Mouse (Mus musculus) urinary bladder, postnatal 25 days (tissue): ENCODE measurements around the gene Pde1c.

Experiments
- DNase-seq: peaks from one replicate; pipeline ENCODE4 v3.0.0; 2022; ENCODE audit warnings: low spot score

Gene Pde1c

DNA sequence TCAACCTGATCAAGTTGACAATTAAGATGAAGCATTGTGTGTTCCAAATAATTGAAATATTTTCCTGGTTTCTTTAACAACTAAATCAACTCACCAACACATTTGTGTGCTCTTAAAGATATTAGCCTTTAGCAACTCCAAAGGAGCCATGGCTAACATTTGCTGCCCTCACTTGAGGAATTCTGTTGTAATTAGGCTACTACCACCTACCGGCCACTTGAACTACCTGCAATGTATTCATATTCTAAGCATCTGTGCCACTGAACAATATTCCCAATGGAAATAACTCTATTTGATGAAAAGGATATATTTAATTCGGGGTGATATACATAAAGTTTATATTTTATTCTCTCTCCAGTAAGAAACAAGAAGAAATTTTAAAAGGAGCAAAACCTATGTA is 121.0 kb downstream of the Pde1c start:
- DNase-seq = no peak

DNA sequence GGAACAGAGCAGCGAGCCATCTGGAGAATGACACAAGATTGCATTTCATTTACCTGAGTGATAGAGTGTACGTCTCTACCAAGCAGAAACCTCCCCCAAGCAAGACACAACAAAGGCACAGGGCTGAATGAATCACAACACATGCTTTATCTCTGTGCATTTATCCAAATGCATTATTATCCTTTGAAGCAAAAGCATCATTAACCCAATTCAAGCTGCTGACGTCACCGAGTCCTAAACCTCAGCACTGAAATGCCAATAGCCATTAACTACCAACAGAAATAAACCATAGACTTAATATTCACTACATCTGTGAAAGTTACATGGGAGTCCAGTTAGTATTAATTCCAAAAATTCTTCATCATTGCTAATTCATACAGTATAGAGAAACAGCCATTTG is 127.4 kb downstream of the Pde1c start:
- DNase-seq = no peak

DNA sequence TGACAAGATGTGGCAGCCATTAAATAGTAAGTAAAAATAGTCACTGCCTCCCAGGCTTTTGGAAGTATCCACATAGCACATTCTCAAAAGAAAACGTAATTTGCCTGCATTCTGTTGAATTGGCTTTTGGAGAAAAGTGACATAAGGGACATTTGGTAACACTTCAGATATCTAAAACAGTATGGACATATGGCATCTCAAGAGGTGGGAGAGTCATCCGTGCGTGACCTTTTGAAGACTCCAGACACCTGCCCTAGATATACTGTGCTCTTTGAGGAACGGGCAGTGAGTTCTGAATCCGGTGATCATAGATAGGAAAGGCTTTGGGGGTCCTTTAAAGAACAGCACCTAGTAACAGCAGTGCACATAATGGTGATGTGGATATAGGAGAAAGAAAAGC is 143.1 kb downstream of the Pde1c start:
- DNase-seq = no peak

DNA sequence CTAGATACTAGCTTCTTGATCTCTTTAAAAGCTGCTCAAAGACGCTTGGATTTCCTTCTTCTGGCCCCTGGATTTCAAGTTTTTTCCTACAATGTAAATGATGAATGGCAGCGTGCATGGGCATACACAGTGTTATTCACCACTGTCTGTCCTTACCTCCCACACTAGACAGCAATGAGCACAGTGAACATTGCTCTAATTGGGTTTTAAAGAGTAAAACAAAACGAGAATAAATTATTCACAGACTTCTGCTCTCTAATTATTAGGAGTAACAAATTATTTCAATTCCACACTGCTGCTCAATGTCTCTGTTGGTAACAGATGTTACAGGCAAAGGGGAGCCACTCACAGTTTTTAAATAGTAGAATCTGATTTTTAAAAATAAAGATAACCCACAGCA is 146.0 kb downstream of the Pde1c start:
- DNase-seq = no peak

DNA sequence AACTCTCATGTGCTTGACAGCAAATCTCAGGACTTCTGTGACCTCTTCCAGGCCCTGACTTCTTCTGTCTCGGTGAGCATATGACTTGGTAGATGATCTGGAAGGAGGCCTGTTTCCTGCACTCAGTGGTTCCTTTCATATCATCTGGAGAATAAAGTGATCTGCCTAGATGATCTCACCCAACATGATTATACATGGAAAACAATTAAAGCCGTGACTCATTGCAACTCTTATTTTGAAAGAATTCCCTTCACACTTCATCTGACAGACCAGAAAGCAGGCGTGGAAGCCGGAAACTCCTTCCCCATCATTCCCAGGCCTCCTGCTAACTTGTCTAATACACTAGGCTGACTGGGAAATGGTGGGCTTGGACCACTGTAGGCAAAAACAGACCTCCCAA is 152.7 kb downstream of the Pde1c start:
- DNase-seq = no peak

DNA sequence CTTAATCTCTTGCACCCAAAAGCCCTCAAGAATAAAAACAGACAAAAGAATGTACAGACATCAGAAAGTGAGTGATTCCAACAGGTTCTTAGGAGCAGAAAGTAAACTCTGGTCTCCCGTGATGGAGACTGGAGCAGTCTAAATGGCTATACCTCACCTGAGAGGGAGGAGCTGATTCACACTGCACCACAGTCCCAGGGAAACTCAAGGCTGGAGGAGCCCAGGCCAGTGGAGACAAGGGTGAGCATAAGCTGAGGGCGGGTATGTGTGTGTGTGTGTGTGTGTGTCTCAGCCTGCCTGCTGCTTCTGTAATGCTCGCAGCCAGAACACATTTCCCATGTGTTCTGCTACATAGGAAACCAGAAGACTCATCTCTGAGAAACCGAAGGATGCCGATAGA is 179.7 kb downstream of the Pde1c start:
- no peak for DNase-seq

DNA sequence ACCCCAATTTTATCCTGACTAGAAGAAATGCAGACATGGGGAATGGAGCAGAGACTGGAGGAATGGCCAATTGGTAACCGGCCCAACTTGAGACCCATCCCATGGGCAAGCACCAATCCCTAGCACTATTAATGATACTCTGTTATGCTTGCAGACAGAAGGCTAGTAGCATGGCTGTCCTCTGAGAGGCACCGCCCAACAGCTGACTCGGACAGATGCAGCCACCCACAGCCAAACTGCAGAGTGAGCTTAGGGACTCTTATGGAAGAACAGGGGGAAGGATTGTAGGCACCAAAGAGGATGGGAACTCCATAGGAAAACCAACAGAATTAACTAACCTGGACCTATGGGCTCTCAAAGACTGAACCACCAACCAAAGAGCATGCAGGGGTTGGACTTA is 192.5 kb downstream of the Pde1c start:
- no peak for DNase-seq

DNA sequence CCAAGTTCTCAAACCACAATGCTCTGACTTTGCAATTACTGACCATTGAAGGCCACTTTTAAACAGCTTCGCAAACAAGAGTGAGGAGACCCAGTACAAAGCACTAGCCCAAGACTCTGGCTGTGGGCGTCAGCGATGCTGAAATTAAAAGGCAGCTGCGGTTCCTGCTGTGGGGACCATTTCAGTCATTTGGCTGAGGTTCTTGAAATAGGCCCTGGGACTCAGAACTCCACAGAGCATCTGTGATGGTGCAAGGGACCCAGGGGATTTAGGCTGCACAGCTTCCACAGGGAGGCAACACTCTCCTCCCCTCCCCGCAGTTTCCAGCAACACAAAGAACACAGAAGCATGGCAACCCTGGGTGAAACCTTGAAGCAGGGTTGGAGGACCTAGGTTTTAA is 194.7 kb downstream of the Pde1c start:
- DNase-seq = no peak

DNA sequence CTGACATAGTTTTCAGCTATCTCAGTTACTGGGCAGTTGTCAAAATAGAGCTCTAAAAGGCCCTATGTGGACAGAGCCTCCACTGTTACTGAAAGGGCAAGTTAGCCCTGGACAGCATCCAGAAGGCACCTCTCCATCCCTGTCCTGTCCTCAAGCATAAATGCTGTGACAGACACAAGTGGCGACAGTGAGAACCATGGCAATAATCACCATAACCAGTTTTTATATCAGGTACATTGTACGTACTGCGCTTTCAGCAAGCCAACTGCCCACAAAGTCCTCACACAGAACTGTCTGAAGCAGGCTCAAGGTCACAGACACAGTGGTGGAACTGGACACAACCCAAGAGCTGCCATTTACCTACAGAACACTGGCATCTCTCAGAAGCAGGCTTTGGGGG is 195.2 kb downstream of the Pde1c start:
- no peak for DNase-seq

DNA sequence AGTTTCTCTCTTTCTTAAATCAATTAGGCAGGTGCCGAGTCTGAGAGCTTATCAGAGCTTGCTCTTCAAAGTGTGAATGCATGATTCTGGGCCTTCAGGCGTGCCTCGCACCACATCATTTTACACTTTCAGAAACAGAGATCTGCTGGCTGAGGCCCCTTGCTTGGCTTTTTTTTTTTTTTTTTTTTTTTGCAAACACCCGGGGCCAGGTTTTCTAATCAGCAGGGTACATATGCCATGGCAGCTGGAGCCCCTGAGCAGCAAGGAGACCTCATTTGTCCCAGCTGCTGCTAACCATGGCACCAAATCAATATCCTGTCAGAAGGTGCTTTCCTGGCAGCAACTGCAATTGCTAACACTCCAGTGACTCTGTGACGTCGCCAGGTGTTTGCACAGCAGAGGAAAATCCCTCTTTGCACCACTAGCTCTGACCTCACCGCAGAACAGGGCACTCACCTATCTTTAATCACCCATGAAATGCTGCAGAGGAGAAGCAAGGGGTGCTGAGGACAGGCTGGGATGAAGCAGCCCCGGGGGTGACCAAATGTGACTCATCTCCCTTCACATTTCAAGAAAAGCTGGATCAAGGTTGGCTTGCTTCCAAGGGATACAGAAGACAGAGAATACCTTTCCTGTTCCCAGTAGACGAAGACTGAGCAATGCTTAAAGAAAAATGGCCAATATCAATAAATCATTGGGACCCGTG is 195.7 kb downstream of the Pde1c start:
- DNase-seq = no peak

DNA sequence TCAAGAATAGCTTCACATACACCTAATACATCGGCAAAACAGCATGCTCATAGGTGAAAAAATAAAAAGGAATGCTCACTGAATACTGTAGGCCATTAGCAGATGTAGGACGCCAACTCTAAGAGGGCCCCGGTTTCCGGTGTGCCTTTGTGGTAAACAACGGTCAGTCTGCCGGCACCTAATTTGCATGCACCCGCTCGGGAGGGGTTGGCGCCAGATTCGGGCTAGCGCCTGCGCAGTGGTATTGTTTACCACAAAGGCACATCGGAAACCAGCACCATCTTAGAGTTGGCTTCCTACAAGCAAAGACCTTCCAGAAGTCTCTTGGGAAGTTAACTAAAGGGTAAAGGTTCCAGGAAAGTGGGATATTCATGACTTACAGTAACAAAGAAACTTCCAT is 199.4 kb downstream of the Pde1c start:
- DNase-seq = no peak

DNA sequence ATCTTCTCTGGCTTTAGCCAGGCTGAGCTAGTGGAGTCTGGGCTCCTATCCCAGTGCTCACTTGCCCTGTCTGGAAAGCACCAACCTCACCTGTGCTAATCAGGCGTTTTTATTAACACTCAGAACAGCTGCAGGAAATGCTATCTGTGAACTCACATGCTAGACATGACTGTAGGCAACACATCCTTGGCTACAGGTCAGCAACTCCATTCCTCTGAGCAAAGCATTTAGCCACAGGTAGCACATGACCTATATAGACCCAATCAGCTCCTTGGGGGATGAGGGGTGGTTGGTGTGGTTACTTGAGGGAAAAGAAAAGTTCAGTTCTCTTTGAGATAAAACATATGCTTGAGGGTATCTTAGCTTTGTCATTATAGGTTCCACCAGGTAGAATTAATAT is 200.8 kb downstream of the Pde1c start:
- no peak for DNase-seq

DNA sequence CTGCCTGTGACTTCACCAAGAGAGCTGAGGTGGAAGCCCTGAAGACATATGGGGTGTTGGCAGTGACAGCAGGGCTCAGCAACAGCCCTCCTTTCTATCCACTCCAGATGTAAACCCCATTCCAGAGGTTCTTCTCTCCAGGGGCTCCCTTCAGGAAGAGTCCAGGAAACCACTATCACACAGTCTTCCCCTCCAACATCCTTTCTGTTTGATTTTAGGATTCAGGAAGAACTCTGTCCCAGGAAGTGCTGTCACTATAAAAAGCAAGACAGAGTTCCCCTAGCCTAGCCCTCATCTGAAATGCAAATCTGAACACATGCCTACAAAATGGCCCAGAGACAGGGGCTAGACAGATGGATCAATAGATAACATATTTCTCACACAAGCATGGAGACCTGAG is 201.6 kb downstream of the Pde1c start:
- no peak for DNase-seq

DNA sequence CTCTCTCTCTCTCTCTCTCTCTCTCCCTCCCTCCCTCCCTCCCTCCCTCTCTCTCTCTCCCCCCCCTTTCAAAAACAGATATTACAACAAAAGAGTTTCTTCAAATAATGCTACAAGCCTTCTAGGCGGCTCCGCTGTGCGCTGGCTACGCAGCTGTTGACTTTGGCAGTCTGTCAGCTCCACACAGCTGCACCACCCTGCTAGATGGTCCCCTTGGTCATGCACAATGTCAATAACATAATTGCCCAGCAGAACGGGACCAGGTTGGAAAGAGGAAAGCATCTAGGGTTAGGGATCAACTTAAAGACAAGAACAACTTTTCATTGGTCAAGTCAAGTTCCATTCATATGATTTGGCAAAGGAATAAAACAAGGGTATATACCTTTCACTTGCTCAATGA is 206.3 kb downstream of the Pde1c start:
- DNase-seq = no peak

DNA sequence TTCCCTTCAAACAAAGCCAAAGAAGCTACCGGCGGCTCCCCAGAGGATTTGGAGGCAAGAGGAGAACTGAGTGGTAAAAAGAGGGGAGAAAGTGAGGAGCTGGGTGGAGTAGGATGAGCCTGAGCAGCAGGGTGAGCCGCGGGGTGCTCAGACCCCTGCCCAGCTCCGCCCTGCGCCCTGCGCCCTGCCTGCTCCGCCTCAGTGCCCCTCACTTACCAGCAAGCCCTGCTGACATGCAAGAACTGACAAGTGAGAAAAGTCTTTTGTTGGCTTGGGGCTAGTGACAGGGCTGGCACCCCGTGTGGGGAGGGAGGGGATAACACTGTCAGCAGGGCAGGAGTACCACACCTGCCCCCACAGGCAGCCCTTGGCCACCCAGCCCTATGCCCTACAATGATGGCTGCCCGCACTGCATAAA is 206.8 kb downstream of the Pde1c start:
- no peak for DNase-seq

DNA sequence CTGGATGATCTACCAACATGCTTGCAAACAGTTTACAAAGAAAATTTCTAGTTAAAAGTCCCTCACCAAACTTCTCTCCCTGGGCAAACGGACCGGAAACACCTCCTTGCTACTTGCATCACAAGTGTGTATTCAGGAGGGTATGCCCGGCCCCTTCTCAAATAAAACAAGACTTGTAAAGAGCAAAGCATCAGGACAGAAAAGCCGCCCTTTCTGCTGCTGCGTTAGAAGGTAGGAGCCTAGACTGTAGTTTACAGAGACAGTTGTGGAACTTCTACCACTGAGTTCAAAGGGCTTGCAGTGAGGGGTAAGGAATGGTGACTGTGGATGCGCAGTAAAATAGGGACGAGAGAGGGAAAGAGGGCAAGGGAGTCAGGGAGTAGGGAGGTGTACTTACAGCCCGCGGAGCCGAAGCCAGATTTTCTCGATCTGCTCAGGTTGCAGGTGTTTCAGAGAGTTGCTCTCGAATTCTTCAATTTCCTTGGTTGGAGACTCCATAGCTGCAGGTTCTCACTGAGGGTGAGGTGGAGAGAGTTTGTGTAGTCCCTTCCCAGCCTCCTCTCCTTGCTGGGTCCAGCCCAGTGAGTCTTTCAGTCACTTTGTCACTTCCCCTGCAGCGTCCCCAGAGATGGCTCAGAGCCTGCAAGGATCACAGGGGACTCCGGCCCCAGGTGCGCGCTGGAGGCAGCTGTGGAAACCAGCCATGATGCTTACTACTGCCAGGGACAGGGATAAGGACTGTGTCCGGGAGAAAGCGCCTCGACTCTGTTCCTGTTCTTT is 207.4 kb downstream of the Pde1c start:
- DNase-seq = no peak

DNA sequence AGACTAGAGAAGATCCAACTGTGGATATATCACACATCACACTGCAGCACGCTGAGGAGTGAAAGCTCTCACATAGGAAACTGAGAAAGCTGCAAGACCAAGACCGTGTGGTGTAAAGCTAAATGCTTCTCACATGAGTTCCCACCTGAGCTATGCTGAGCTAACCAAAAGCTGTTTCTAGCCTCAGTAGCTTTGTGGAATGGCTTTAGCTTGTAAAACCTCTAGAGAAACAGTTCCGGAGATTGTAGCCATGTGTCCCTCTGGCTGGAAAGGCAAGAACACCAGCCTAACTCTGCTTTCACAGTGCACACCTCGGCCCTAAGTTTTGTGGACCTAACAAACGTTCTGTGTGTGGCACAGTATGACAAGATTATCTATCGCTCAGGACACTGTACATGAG is 208.8 kb downstream of the Pde1c start:
- no peak for DNase-seq

DNA sequence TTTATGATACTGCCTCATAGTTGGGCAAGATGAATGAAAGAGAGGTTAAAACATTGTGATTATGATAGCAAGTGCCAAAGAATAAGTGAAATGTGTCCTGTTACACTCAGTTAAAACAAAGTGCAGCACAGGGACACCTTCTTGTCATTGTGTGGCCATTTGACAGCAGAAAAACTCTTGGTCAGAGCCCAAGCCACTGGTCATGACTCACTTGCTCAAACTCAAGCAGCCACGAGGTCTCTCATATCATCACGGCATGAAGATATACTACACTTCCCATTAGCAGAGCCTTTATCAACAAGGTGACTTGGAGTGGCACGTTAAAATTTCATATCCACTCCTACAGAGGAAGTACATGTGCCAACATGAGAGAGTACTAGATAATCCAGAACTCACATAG is 209.8 kb downstream of the Pde1c start:
- DNase-seq = no peak

DNA sequence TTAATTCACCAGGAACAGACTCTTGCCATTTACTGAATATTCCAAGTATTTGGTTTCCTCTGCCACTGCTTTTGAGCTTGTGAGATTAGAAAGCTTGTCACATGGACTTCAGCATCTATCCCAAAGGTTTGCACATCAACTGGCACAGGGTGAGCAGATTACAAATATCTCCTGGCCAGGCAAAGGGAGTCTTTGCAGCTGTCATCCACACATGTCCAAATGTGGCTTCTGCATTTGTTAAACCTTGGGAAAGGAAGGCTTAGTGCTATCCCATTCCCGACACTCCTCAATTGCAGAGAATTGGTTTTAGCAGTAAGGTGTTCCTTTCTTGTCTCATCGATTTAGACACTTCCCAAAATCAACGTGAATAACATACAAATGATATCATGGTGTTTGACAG is 221.7 kb downstream of the Pde1c start:
- no peak for DNase-seq

DNA sequence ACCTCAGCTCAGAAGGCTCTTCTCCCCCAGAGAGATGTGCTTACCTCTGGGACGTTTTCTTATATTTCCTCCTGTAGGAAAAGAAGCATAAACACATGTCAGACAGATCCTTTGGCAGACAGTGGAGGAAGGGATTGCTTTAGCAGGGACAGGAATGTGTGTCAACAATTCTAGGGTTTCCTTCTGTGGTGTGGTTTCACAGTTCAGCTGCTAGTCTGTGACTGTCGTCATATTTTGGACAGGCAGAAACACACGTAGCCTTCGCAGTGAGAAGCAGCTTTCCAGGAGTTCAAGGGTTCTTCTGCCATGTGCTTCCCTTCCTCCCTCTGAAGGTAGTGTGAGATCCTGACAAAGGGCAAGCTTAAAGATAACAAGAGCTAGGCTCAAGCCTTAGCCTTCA is 223.8 kb downstream of the Pde1c start:
- no peak for DNase-seq

DNA sequence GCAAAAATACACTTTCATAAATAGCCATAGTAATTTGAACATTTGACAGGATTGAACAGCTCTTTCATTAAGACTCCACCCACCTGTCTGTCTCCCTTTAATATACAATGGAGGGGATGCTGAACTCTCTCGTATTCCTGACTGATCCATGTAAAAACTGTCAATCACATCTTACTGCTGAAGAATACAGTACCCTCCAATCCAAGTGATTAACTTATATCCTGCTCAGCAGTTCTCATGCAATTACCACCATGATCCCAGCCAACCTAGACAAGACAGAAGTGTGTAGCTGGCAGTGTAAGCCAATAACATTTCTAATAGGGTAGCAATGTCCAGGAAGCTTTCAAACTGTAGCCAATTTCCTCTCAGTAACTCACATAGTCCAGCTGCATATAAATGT is 226.9 kb downstream of the Pde1c start:
- DNase-seq = no peak

DNA sequence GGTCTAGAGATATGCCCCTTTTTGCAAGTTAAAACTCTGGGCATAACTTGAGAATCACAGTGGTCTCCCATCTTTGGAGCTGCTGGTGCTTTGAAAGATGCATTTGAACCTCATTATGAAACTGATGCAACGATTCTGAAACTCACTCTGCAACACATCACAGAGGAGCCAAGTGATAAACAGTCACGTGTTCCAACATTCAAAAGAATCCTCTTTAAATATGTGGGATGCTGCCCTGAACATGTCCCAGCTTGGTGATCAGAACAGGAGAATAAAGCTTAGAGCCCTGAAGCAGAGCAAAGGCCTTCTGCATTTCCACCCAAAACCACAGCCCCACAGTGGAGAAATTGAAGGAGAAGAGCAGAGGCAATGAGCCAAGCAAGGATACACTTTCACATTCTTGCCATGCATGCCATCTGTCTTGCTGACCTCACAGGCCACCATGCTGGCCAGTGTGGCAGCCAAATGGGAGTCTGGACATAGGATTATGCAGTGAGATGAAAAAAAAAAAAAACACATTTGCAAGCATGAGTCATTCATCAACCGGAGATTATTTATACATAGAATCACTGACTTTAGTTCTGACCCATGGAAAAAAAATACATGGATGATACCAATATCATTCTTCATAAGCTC is 233.0 kb downstream of the Pde1c start:
- no peak for DNase-seq

DNA sequence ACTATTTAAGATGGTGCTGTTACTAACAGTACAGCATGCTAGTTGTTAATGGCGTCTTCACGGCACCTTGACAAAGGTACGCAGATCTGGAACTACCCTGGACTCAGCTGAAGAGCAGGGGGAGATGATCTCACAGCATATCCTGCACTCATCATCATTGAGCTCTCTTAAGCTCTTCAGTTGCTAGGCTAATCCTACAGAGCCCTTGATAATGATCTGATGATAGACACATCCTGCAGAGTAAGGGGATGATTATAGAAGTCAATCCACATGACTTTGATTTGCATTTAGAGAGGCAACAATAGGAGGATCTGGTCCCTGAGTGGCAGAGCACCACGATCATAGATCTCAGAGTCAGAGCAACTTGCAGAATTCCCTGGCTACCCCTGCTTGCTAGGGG is 236.8 kb downstream of the Pde1c start:
- DNase-seq = no peak

DNA sequence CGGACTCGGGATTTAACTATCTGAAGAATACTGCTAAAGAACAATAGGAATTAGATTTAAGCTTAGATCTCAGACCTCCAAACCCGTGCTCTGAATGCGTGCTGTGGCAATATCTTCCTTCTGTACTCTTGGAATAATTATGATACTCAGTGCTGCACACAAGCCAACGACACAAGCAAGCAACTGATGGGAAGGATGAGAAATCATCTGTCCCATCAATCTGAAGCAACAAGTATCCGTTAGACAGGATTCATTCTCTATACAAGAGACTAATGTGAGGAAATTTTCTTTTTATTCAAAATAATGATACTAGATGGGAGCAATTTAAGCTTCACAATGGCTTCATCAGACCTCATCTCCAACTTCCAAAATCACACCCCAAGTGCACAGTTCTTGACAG is 237.5 kb downstream of the Pde1c start:
- DNase-seq = no peak
